Mouse (Mus musculus) thymus, adult 2 months (tissue): ENCODE measurements around the gene Megf8.
A peak's percentile ranks its signal among the peaks of the same experiment; 100 is the strongest.

Source experiments
- CTCF ChIP-seq: fragments of 200-500 bp; IDR thresholded peaks from 2 replicates; pipeline ENCODE4 v1.5.1; 2012; ENCODE audit warnings: mild to moderate bottlenecking, control low read depth, low read length, moderate library complexity, borderline replicate concordance; ENCODE audit not compliant: control insufficient read depth, poor library complexity, insufficient read depth; ENCODE audit errors: extremely low read depth
- POLR2A ChIP-seq: fragments of 200-500 bp; IDR thresholded peaks from 2 replicates; pipeline ENCODE4 v1.6.1; 2012; ENCODE audit warnings: mild to moderate bottlenecking, low read length, control low read depth, moderate library complexity; ENCODE audit not compliant: control insufficient read depth, poor library complexity, insufficient read depth; ENCODE audit errors: extremely low read depth

GRCm38 (mm10) chr7:25316532-25317445 is at the start of gene Megf8:
- TF ChIP-seq CTCF: no peak
- peak; percentile 6; the same call in 1 of the 2 replicates for TF ChIP-seq POLR2A
